Mouse (Mus musculus) ES-E14 (cell line): ENCODE results near the gene Zfp334.

ENCODE experiments used
- CHD2 ChIP-seq: IDR thresholded peaks from 2 replicates; pipeline ENCODE4 v1.6.1; 2014; ENCODE audit warnings: mild to moderate bottlenecking, low read depth, low read length, inconsistent platforms
- MAFK ChIP-seq: IDR thresholded peaks from 2 replicates; pipeline ENCODE4 v1.6.1; 2014; ENCODE audit warnings: mild to moderate bottlenecking, low read depth, low read length, inconsistent platforms; ENCODE audit not compliant: insufficient read depth
- ZNF384 ChIP-seq: IDR thresholded peaks from 2 replicates; pipeline ENCODE4 v1.6.1; 2012; ENCODE audit warnings: low read depth, low read length, inconsistent platforms

DNA sequence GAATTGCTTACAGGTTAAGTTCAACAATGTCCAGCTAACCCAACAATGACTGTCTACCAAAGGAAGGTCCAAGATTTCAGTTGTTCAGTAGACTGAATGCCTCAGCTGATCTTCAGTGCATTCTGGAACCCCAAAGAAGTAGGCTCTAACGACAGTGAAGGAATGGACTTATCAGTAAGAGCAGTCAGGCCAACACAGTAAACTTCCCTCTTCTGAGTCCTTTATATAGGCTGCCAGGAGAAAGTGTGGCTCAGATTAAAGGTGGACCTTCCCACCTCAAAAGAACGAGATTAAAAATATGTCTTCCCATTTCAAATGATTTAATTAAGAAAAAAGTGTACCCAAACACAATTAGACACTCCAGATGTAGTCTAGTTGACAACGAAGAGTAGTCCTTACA lies 17.7 kb downstream of the Zfp334 start:
- TF ChIP-seq ZNF384 (no peak), CHD2 (no peak), MAFK (no peak)
